In genomic region chr19:12010281-12010771, GRCm38 (mm10) we compare ENCODE assay signal across 8 mouse cellular contexts. TPM values are rescaled to one million over a fixed set of nuclear protein-coding genes. Genes with fewer than 3 reads are reported as not detected.
DNase-seq lines count a peak whose midpoint lies in the region; ATAC-seq and TF ChIP-seq lines count a peak whose summit lies in the region.

No protein-coding gene starts in this region.

- DNase-seq in layer of hippocampus, adult 2 months (ENCODE audit: low spot score in 2 of 2) = no peak
- no peak for DNase-seq in layer of hippocampus, adult 9-10 months (ENCODE audit: low spot score)
- DNase-seq in cerebellum, postnatal 10 days = peak; percentile 80
- DNase-seq in gastrocnemius, adult 18-20 months (ENCODE audit: low spot score) = peak; percentile 63
- DNase-seq in hindbrain, embryonic 14.5 days (ENCODE audit: low spot score) = peak; percentile 72
- DNase-seq in limb, embryonic 14.5 days (ENCODE audit: low spot score) = peak; percentile 53
- DNase-seq in spleen, adult 2 months (ENCODE audit: low read depth in 1 of 2, low spot score in 2 of 2) = peak in 1 of 2 experiments; percentile 37

- no peak for TF ChIP-seq CTCF in layer of hippocampus, adult 2 months (conservative IDR thresholded peaks at IDR 0.05)
- no peak for TF ChIP-seq CTCF in spleen, adult 2 months (IDR thresholded peaks at IDR 0.05; ENCODE audit: extremely low read depth, insufficient read depth, insufficient read length, insufficient replicate concordance)

- no peaks in the 10 kb centered on the region; the same call in 1 of the 2 replicates for H3K4me1 ChIP-seq in hindbrain, embryonic 14.5 days (replicated peaks; ENCODE audit: control insufficient read depth, insufficient read depth, low read length)
- H3K4me1 ChIP-seq in limb, embryonic 14.5 days (ENCODE audit: control insufficient read depth, insufficient read depth, low read length) = peaks cover 4% of the 10 kb centered on the region; the same call in 1 of the 2 replicates
- H3K4me1 ChIP-seq in midbrain, embryonic 13.5 days (replicated peaks) = peaks cover 20% of the 10 kb centered on the region
- peaks cover 5% of the 10 kb centered on the region; the same call in 1 of the 2 replicates for H3K4me1 ChIP-seq in spleen, adult 2 months (ENCODE audit: control insufficient read depth, insufficient read depth, insufficient read length)

- ATAC-seq in hindbrain, embryonic 14.5 days (ENCODE audit: low FRiP score) = peak; percentile 11; the same call in 1 of the 2 replicates
- ATAC-seq in limb, embryonic 14.5 days (ENCODE audit: low FRiP score, low read depth) = no peak
- ATAC-seq in midbrain, embryonic 13.5 days = peak; percentile 55

- peak overlapping the region; percentile 85 for H3K27ac ChIP-seq in layer of hippocampus, adult 2 months
- H3K27ac ChIP-seq in hindbrain, embryonic 14.5 days = peak overlapping the region; percentile 86
- peak overlapping the region; percentile 86 for H3K27ac ChIP-seq in limb, embryonic 14.5 days (replicated peaks; ENCODE audit: low read depth, low read length)
- H3K27ac ChIP-seq in midbrain, embryonic 13.5 days = peak overlapping the region; percentile 94
- peak overlapping the region; percentile 74 for H3K27ac ChIP-seq in spleen, adult 2 months (ENCODE audit: insufficient read depth, low read length)

- H3K36me3 ChIP-seq in hindbrain, embryonic 14.5 days (replicated peaks; ENCODE audit: control insufficient read depth, insufficient read depth) = no peaks in the 10 kb centered on the region
- no peaks in the 10 kb centered on the region for H3K36me3 ChIP-seq in limb, embryonic 14.5 days (ENCODE audit: control insufficient read depth, insufficient read depth, low read length)
- H3K36me3 ChIP-seq in midbrain, embryonic 13.5 days = no peaks in the 10 kb centered on the region
- H3K36me3 ChIP-seq in spleen, adult 2 months (ENCODE audit: control insufficient read depth, insufficient read depth, low read length) = no peaks in the 10 kb centered on the region

- no peaks in the 10 kb centered on the region for H3K9me3 ChIP-seq in hindbrain, embryonic 14.5 days (ENCODE audit: control insufficient read depth, low read length)
- no peaks in the 10 kb centered on the region for H3K9me3 ChIP-seq in limb, embryonic 14.5 days (ENCODE audit: control insufficient read depth, low read length)
- H3K9me3 ChIP-seq in midbrain, embryonic 13.5 days = no peaks in the 10 kb centered on the region

- TF ChIP-seq POLR2A in limb, embryonic 14.5 days (IDR thresholded peaks at IDR 0.05; ENCODE audit: borderline replicate concordance, extremely low read depth, insufficient read depth, insufficient read length) = no peak
- no peak for TF ChIP-seq POLR2A in spleen, adult 2 months (IDR thresholded peaks at IDR 0.05; ENCODE audit: low read depth, low read length)

- H3K4me2 ChIP-seq in hindbrain, embryonic 14.5 days (replicated peaks) = peak overlapping the region; percentile 76
- H3K4me2 ChIP-seq in limb, embryonic 14.5 days (replicated peaks; ENCODE audit: low read depth, low read length, severe bottlenecking) = peak overlapping the region; percentile 66
- peak overlapping the region; percentile 63 for H3K4me2 ChIP-seq in midbrain, embryonic 13.5 days (replicated peaks)

- H3K4me3 ChIP-seq in layer of hippocampus, adult 2 months = peak overlapping the region; percentile 62
- H3K4me3 ChIP-seq in hindbrain, embryonic 14.5 days (replicated peaks; ENCODE audit: low read length) = peak overlapping the region; percentile 51
- H3K4me3 ChIP-seq in limb, embryonic 14.5 days (replicated peaks; ENCODE audit: low read length) = peak overlapping the region; percentile 62
- peak overlapping the region; percentile 62 for H3K4me3 ChIP-seq in midbrain, embryonic 13.5 days (replicated peaks)
- peak overlapping the region; percentile 75 for H3K4me3 ChIP-seq in spleen, adult 2 months (ENCODE audit: extremely low read depth, insufficient read depth, insufficient read length)

- H3K27me3 ChIP-seq in hindbrain, embryonic 14.5 days (ENCODE audit: control insufficient read depth, insufficient read depth, low read length) = no peaks in the 10 kb centered on the region
- no peaks in the 10 kb centered on the region for H3K27me3 ChIP-seq in limb, embryonic 14.5 days (ENCODE audit: control insufficient read depth, insufficient read depth, low read length)
- no peaks in the 10 kb centered on the region for H3K27me3 ChIP-seq in midbrain, embryonic 13.5 days
- no peaks in the 10 kb centered on the region for H3K27me3 ChIP-seq in spleen, adult 2 months (ENCODE audit: control insufficient read depth, insufficient read depth, low read length)

- H3K9ac ChIP-seq in hindbrain, embryonic 14.5 days = peak overlapping the region; percentile 74
- peak overlapping the region; percentile 82 for H3K9ac ChIP-seq in limb, embryonic 14.5 days (ENCODE audit: low read depth, low read length, severe bottlenecking)
- H3K9ac ChIP-seq in midbrain, embryonic 13.5 days (replicated peaks) = peak overlapping the region; percentile 74

- WGBS in hindbrain, embryonic 14.5 days = under 1% methylated on average over 24 of the region's 24 CpGs
- WGBS in limb, embryonic 14.5 days = under 1% methylated on average over 24 of the region's 24 CpGs
- WGBS in midbrain, embryonic 13.5 days = under 1% methylated on average over 24 of the region's 24 CpGs
- WGBS in spleen, adult 2 months = under 1% methylated on average over 24 of the region's 24 CpGs

RNA-seq across cellular contexts. Expression of gene Olfr1423, which starts 30.8 kb away (rescaled TPM):
- total RNA-seq in layer of hippocampus, adult 2 months (2021) = not detected
- total RNA-seq in gastrocnemius, adult 18-20 months (2021) = not detected
- not detected in 2 replicates for polyA plus RNA-seq in hindbrain, embryonic 14.5 days (2014; fragmentation: Nextera tagmentation; extraction: Ambion mirVana)
- not detected in 2 replicates for polyA plus RNA-seq in limb, embryonic 14.5 days (2012; rRNA removed)
- polyA plus RNA-seq in limb, embryonic 14.5 days (2014; fragmentation: Nextera tagmentation; extraction: Ambion mirVana) = not detected in 2 replicates
- not detected in 2 replicates for polyA plus RNA-seq in midbrain, embryonic 13.5 days (2015; fragmentation: Nextera tagmentation; extraction: Ambion mirVana)
- not detected in 2 replicates for polyA plus RNA-seq in spleen, adult 2 months (2012; rRNA removed)

RNA-seq across cellular contexts. Expression of gene Osbp, which starts 44.6 kb away (rescaled TPM):
- 10 to 100 TPM; 50.3 to 50.9 TPM for total RNA-seq in layer of hippocampus, adult 2 months (2021)
- 10 to 100 TPM; 53.4 to 56.3 TPM for total RNA-seq in gastrocnemius, adult 18-20 months (2021)
- polyA plus RNA-seq in hindbrain, embryonic 14.5 days (2014; fragmentation: Nextera tagmentation; extraction: Ambion mirVana) = 6.6 and 6.9 TPM in 2 replicates
- 33.4 and 37.5 TPM in 2 replicates for polyA plus RNA-seq in limb, embryonic 14.5 days (2012; rRNA removed)
- polyA plus RNA-seq in limb, embryonic 14.5 days (2014; fragmentation: Nextera tagmentation; extraction: Ambion mirVana) = 10.9 and 11.7 TPM in 2 replicates
- 3.9 and 4.1 TPM in 2 replicates for polyA plus RNA-seq in midbrain, embryonic 13.5 days (2015; fragmentation: Nextera tagmentation; extraction: Ambion mirVana)
- 9.5 and 9.6 TPM in 2 replicates for polyA plus RNA-seq in spleen, adult 2 months (2012; rRNA removed)

RNA-seq across cellular contexts. Expression of gene Olfr1424, which starts 52.2 kb away (rescaled TPM):
- total RNA-seq in layer of hippocampus, adult 2 months (2021) = not detected
- total RNA-seq in gastrocnemius, adult 18-20 months (2021) = not detected
- polyA plus RNA-seq in hindbrain, embryonic 14.5 days (2014; fragmentation: Nextera tagmentation; extraction: Ambion mirVana) = not detected in 2 replicates
- polyA plus RNA-seq in limb, embryonic 14.5 days (2012; rRNA removed) = not detected in 2 replicates
- not detected in 2 replicates for polyA plus RNA-seq in limb, embryonic 14.5 days (2014; fragmentation: Nextera tagmentation; extraction: Ambion mirVana)
- polyA plus RNA-seq in midbrain, embryonic 13.5 days (2015; fragmentation: Nextera tagmentation; extraction: Ambion mirVana) = not detected in 2 replicates
- polyA plus RNA-seq in spleen, adult 2 months (2012; rRNA removed) = not detected in 2 replicates

Comparison
In these comparisons a context has a peak if more than half of its experiments do, and no peak if none do; other contexts are left out.
1. DNase-seq: peak in cerebellum, postnatal 10 days (2 of 2), gastrocnemius, adult 18-20 months (single experiment), hindbrain, embryonic 14.5 days (single experiment) and limb, embryonic 14.5 days (single experiment); none in layer of hippocampus, adult 2 months (0 of 2) and layer of hippocampus, adult 9-10 months (single experiment).
2. Peak in every context shown above with its lines, with median percentiles within 50 percentile points of each other: H3K27ac ChIP-seq, H3K4me3 ChIP-seq, H3K4me2 ChIP-seq and H3K9ac ChIP-seq.